Mouse (Mus musculus) lung, embryonic 16.5 days (tissue): ENCODE measurements around the gene Lrfn4. TPM values are rescaled to one million over a fixed set of nuclear protein-coding genes. Genes with fewer than 3 reads are reported as not detected.

Experiments used
- ATAC-seq: fragments of 200-750 bp; cut with Nextera tagmentation; 2 replicates; pipeline ENCODE4 v1.8.0; 2017; ENCODE audit warnings: low read depth, mild to moderate bottlenecking, moderate library complexity
- H3K27ac ChIP-seq: fragments of 300-500 bp; sonication (generic); 2 replicates; pipeline ENCODE4 v1.5.1; 2014; ENCODE audit warnings: mild to moderate bottlenecking, control low read depth, low read length
- H3K27me3 ChIP-seq: fragments of 300-500 bp; sonication (generic); 2 replicates; pipeline ENCODE4 v1.6.1; 2014; ENCODE audit warnings: low read depth, low read length, mixed read lengths; ENCODE audit not compliant: control insufficient read depth, insufficient read depth
- H3K36me3 ChIP-seq: fragments of 300-500 bp; sonication (generic); 2 replicates; pipeline ENCODE4 v1.6.1; 2014; ENCODE audit warnings: low read length; ENCODE audit not compliant: control insufficient read depth, insufficient read depth
- H3K4me1 ChIP-seq: fragments of 300-500 bp; sonication (generic); replicated peaks from 2 replicates; pipeline ENCODE4 v1.6.1; 2014; ENCODE audit warnings: low read length, mixed read lengths; ENCODE audit not compliant: control insufficient read depth, insufficient read depth
- H3K4me2 ChIP-seq: fragments of 300-500 bp; sonication (generic); 2 replicates; pipeline ENCODE4 v1.6.1; 2014; ENCODE audit warnings: low read depth, low read length, control low read depth
- H3K4me3 ChIP-seq: fragments of 300-500 bp; sonication (generic); 2 replicates; pipeline ENCODE4 v1.5.1; 2014; ENCODE audit warnings: mild to moderate bottlenecking, low read length, control low read depth
- H3K9ac ChIP-seq: fragments of 300-500 bp; sonication (generic); 2 replicates; pipeline ENCODE4 v1.6.1; 2014; ENCODE audit warnings: low read length, control low read depth
- H3K9me3 ChIP-seq: fragments of 300-500 bp; sonication (generic); 2 replicates; pipeline ENCODE4 v1.6.1; 2016; ENCODE audit warnings: low read length; ENCODE audit not compliant: control insufficient read depth
- WGBS: fragments of 180-500 bp; shearing (Covaris S2); extraction: QIAGEN DNeasy Blood & Tissue Kit; methylation state at CpG from one replicate; pipeline ENCODE4 v1.1.7; 2014; 5-methylcytosine and 5-hydroxymethylcytosine counted together
- polyA plus RNA-seq: library from polyadenylated mRNA; unstranded; fragments of >200 nt; fragmentation: Nextera tagmentation; extraction: Ambion mirVana; gene quantifications from 2 replicates; pipeline ENCODE4 v1.2.1, GENCODE M21; 2015

The Lrfn4 gene
- polyA plus RNA-seq, 1 experiment from 2014 or later: 4.1 TPM

DNA sequence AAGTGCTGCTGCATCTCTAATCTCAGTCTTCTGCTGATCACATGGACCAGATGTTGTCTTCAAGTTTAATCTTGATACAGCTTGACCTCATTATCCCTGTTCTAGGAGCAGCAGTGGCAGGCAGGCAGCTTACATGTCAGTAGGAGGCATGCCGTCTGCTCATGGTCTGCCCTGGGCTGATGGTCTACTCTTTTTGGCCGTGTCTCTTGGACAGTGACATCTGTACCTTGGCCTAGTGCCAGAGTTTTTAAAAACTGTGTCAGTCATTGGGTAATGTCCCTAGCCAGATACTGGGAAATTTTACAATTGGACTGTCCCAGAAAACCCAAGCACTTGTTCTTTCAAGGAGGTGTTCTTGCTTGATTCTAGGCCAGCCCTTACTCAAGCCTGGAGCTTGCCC lies 36.7 kb downstream of the Lrfn4 start:
- H3K27ac ChIP-seq: no peak overlapping the region
- H3K4me3 ChIP-seq: no peak overlapping the region
- no peaks in the 10 kb centered on the region for H3K4me1 ChIP-seq
- H3K9me3 ChIP-seq: no peaks in the 10 kb centered on the region
- no peak overlapping the region for H3K9ac ChIP-seq
- H3K36me3 ChIP-seq: no peaks in the 10 kb centered on the region
- 0 out of 2 replicates have a peak, but pooled peaks have one; percentile 36 for ATAC-seq
- no peaks in the 10 kb centered on the region for H3K27me3 ChIP-seq
- 43% methylated on average over 2 of the region's 2 CpGs for WGBS
- no peak overlapping the region for H3K4me2 ChIP-seq

GRCm38 (mm10) chr19:4573241-4573640 lies 42.2 kb downstream of the Lrfn4 start:
- no peak overlapping the region for H3K4me3 ChIP-seq
- H3K9ac ChIP-seq: no peak overlapping the region
- H3K4me2 ChIP-seq: no peak overlapping the region
- H3K27me3 ChIP-seq: no peaks in the 10 kb centered on the region
- H3K4me1 ChIP-seq: peaks cover 9% of the 10 kb centered on the region
- no peaks in the 10 kb centered on the region for H3K9me3 ChIP-seq
- 84% methylated on average over 1 of the region's 1 CpGs for WGBS
- no peak for ATAC-seq
- no peak overlapping the region for H3K27ac ChIP-seq
- H3K36me3 ChIP-seq: no peaks in the 10 kb centered on the region

DNA sequence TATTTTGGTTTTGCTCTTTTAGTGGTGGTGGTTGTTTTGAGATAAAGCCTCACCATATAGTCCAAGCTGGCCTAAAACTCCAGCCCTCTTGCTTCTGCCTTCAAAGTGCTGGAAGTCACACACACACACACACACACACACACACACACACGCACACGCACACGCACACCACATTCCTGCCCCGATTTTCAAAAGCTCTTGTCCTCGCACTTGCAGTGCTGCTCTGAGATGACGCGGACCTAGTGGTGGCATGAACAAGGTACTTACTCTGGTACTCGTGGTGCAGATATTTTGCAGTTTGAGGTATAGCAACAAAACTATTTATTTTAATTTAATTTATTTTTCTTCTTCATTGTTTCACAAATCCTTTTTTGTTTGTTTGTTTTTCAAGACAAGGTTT lies 43.0 kb downstream of the Lrfn4 start:
- Histone ChIP-seq H3K9ac (no peak overlapping the region), H3K36me3 (no peaks in the 10 kb centered on the region), H3K4me2 (no peak overlapping the region), H3K27me3 (no peaks in the 10 kb centered on the region), H3K4me1 (peaks cover 9% of the 10 kb centered on the region), H3K9me3 (no peaks in the 10 kb centered on the region), H3K4me3 (no peak overlapping the region), H3K27ac (no peak overlapping the region)
- ATAC-seq: no peak
- 49% methylated on average over 8 of the region's 8 CpGs for WGBS

- Histone ChIP-seq H3K9me3 (no peaks in the 10 kb centered on the region), H3K4me1 (peaks cover 9% of the 10 kb centered on the region), H3K27ac (0 out of 2 replicates have a peak overlapping the region, but pooled peaks have one; percentile 50), H3K27me3 (no peaks in the 10 kb centered on the region), H3K4me2 (no peak overlapping the region), H3K4me3 (no peak overlapping the region), H3K9ac (no peak overlapping the region), H3K36me3 (no peaks in the 10 kb centered on the region)
- no peak for ATAC-seq
- WGBS: 76% methylated on average over 4 of the region's 4 CpGs
These were observed 43.4 kb downstream of the Lrfn4 start for GRCm38 (mm10) chr19:4572061-4572460.

- WGBS: 82% methylated on average over 1 of the region's 1 CpGs
- ATAC-seq: no peak
- H3K36me3 ChIP-seq: no peaks in the 10 kb centered on the region
- no peaks in the 10 kb centered on the region for H3K9me3 ChIP-seq
- H3K9ac ChIP-seq: no peak overlapping the region
- H3K4me3 ChIP-seq: no peak overlapping the region
- H3K4me1 ChIP-seq: peaks cover 9% of the 10 kb centered on the region
- H3K4me2 ChIP-seq: no peak overlapping the region
- no peaks in the 10 kb centered on the region for H3K27me3 ChIP-seq
- H3K27ac ChIP-seq: 0 out of 2 replicates have a peak overlapping the region, but pooled peaks have one; percentile 50
These were observed 43.8 kb downstream of the Lrfn4 start for GRCm38 (mm10) chr19:4571658-4572057.

DNA sequence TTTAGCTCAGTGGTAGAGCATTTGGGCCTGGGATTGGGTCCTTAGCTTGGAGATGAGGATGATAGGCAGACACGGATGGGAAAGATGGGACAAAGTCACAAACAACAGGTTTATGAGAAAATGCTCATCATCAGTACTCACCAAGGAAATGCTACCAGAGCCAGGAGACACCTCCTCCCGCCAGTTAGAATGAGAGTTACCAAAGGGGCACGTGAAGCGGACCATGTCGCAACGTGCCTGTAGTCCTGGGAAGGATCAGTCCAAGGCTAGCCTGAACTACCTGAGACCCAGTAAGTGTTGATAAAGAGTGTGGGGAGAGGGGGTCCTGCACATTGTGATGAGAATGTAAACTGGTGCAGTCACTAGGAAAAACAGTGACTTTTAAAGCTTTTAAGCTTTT lies 44.7 kb downstream of the Lrfn4 start:
- Histone ChIP-seq H3K4me2 (no peak overlapping the region), H3K9ac (no peak overlapping the region), H3K27ac (no peak overlapping the region), H3K27me3 (no peaks in the 10 kb centered on the region), H3K9me3 (no peaks in the 10 kb centered on the region), H3K36me3 (no peaks in the 10 kb centered on the region), H3K4me1 (peaks cover 9% of the 10 kb centered on the region), H3K4me3 (no peak overlapping the region)
- WGBS: 84% methylated on average over 6 of the region's 6 CpGs
- ATAC-seq: no peak

DNA sequence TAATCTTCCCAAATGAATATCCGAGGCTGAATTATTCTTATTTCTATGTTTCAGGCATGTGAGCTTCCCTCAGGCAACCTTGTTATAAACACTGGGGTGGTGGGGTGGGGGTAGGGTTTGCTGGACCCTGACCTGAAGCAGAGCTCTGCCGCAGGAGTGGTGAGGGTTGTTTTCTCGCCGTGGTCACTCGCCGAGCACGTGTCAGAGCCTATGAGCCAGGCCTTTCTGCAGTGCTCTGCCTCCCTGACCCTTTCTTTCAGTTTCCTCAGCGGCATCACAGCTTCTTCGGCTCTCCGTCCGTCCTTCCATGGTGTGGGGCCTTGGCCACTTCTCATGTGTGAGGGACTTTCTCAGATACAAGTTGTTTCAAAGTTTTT lies 45.2 kb downstream of the Lrfn4 start:
- WGBS: 69% methylated on average over 11 of the region's 11 CpGs

GRCm38 (mm10) chr19:4569356-4570236 lies 45.9 kb downstream of the Lrfn4 start:
- H3K4me3 ChIP-seq: no peak overlapping the region
- ATAC-seq: peak; percentile 86
- no peak overlapping the region for H3K9ac ChIP-seq
- WGBS: 57% methylated on average over 17 of the region's 17 CpGs
- peak overlapping the region; percentile 58 for H3K27ac ChIP-seq
- H3K36me3 ChIP-seq: no peaks in the 10 kb centered on the region
- H3K4me2 ChIP-seq: no peak overlapping the region
- H3K9me3 ChIP-seq: no peaks in the 10 kb centered on the region
- H3K4me1 ChIP-seq: peaks cover 9% of the 10 kb centered on the region
- no peaks in the 10 kb centered on the region for H3K27me3 ChIP-seq

More for the DNA sequence above, 45.2 kb downstream of the Lrfn4 start:
- Histone ChIP-seq H3K27ac (peak overlapping the region; percentile 58; the same call in 1 of the 2 replicates), H3K9me3 (no peaks in the 10 kb centered on the region), H3K4me1 (peaks cover 9% of the 10 kb centered on the region), H3K9ac (no peak overlapping the region), H3K4me2 (no peak overlapping the region), H3K4me3 (no peak overlapping the region), H3K27me3 (no peaks in the 10 kb centered on the region), H3K36me3 (no peaks in the 10 kb centered on the region)
- no peak for ATAC-seq

DNA sequence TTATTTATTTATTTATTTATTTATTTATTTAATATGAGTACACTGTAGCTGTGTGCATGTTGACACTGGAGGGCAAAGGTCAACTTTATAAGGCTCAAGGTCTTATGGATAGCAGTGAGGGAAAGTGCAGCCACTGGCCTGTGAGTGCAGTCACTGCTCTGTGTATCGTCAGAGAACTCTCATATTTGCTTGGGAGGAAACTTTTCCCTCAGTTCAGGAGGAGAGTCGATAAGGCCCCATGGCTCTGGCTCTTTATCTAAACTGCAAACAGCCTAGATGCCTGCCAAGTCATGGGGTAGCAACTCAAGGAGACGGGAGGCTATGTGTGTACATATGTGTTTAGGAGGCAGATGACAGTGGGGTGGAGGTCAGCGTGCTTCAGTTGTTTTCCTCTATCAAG lies 46.6 kb downstream of the Lrfn4 start:
- Histone ChIP-seq H3K36me3 (no peaks in the 10 kb centered on the region), H3K4me2 (no peak overlapping the region; the same call in 1 of the 2 replicates), H3K9ac (no peak overlapping the region), H3K4me1 (peaks cover 9% of the 10 kb centered on the region), H3K27ac (peak overlapping the region; percentile 50), H3K4me3 (no peak overlapping the region), H3K27me3 (no peaks in the 10 kb centered on the region), H3K9me3 (no peaks in the 10 kb centered on the region)
- peak; percentile 39; the same call in 1 of the 2 replicates for ATAC-seq
- WGBS: 35% methylated on average over 4 of the region's 4 CpGs
